Mouse (Mus musculus) bone marrow macrophage, adult 2 months (primary cell): ENCODE results near the gene Rbm47.

ENCODE experiments used
- CTCF ChIP-seq: IDR thresholded peaks from 2 replicates; pipeline ENCODE4 v1.5.1; 2012; ENCODE audit warnings: low read depth, mild to moderate bottlenecking, low read length, moderate library complexity
- POLR2A ChIP-seq: IDR thresholded peaks from 2 replicates; pipeline ENCODE4 v1.6.1; 2012; ENCODE audit warnings: mild to moderate bottlenecking, low read depth, low read length, borderline replicate concordance

DNA sequence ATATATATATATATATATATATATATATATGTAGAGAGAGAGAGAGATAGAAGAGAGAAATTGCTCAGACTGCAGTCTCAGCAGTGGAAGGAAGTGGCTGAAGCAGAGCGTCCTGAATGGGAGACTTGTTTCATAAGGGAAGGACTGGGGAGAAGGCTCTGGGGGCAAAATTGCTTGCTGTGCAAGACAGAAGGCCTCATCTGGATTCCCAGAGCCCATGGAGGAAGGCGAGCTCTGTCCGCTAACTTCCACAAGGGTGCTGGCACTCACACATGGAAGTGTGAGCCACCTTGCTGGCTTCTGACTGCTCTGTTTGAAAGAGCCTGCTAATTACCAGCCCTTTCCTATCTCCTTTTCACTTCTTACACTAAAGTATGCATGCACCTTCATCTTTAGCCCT lies 70.1 kb downstream of the Rbm47 start:
- TF ChIP-seq CTCF: no peak
- TF ChIP-seq POLR2A: no peak
